Mouse (Mus musculus): ENCODE data around the gene Nedd9.

DNA sequence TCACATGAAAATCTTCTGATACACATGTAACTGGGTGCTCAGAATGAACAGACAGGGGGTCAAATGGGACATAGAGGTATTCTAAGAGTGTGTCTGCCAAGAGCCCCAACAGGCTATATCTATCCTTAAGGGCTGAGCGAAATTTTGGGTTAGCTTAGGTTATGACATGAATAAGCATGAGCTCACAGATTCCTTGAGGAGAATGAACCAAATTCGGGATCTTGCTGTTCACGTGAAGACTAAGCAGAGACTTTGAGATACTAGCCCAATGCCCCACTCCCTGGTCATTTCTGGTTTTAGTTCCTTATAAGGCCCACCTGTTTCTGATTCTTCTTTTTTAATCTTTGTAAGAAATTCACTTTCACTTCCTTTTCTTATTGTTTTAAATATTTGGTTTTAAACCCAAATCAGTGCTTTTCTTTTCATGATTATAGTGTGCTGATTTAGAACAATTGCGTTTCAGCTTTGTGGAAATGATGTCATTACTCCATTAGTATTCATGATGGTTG lies 195.6 kb downstream of the Nedd9 start:
- TF ChIP-seq CTCF (IDR thresholded peaks at IDR 0.05; ENCODE audit: insufficient read depth, low read length) (no peak), POLR2A (IDR thresholded peaks at IDR 0.05; ENCODE audit: borderline replicate concordance, extremely low read depth, low read depth, low read length) (no peak)

Data from lung, adult 2 months (tissue).